Mouse (Mus musculus): ENCODE results near the gene Hspg2.

The Hspg2 gene

DNA sequence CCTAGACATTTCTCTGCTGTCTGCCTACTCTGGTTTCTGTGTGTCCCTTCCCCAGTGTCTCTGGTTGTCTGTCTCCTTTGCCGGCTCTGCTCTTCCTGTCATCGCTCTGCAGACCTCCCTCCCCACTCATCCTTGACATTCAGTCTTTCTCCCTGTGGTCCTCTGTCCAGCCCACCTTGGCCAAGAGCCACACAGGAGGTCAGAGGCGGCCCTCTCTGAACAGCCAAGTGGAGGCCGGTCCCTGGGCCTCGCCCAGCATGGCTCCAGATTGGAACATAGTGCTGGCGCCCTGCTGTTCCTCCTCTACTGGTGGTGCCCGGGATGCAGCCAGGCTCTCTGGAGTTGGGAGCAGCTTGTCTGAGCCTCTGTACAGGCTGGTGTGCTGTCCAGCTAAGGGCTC is 34.2 kb downstream of the Hspg2 start:
- DNase-seq: no peak

DNA sequence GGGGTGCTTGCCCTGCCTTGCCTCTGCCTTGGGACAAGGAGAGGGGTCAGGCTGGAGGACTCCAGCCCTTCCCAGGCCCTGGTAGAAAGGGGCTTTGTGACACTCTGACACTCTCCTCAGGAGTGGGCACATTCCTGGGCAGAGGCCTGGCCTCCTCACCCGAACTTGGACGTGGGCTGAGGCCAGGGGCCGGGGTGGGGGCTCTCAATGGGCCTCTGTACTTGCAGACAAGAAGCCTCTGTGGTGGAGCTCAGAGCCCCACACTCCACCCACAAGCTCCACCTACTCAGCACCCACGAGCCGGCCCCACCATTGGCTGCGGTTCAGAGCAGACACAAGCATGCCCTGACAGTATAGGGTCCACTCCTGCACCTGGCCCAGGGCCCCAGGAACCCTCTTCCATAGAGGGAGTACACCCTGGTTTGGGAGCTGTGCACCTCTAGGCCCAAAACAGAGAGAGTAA is 35.0 kb downstream of the Hspg2 start:
- no peak for DNase-seq

GRCm38 (mm10) chr4:137506629-137507028 is 38.1 kb downstream of the Hspg2 start:
- no peak for DNase-seq

- no peak for DNase-seq
Measured at GRCm38 (mm10) chr4:137509528-137509927, 41.0 kb downstream of the Hspg2 start.

DNA sequence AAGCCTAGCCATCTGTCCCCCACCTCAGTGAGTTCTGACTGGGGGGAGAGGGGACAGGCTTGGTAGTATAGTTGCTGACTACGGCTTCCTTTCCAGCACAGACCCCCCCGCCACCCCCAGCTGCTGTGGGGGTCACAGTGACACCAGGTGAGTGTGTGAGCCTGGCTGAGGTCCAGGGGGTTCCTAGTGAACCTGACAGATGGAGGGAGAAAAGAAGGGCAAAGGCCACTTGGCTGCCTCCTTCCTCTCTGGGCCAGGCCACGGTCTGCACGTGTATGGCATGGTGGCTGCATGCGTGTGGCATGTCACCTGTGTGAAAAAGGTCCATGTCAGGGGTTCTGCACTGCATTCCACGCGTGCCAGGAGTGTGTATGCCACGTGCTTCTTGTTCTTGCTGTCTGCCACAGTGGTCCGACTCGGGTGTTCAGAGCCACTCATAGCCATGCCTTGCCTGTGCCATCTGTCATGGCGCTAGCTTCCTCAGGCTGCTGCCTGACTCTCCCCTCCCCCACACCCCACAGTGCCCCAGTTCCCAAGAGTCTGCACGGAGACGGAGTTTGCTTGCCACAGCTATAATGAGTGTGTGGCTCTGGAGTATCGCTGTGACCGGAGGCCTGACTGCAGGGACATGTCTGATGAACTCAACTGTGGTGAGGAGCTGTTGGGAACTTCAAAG is 41.6 kb downstream of the Hspg2 start:
- DNase-seq: no peak

DNA sequence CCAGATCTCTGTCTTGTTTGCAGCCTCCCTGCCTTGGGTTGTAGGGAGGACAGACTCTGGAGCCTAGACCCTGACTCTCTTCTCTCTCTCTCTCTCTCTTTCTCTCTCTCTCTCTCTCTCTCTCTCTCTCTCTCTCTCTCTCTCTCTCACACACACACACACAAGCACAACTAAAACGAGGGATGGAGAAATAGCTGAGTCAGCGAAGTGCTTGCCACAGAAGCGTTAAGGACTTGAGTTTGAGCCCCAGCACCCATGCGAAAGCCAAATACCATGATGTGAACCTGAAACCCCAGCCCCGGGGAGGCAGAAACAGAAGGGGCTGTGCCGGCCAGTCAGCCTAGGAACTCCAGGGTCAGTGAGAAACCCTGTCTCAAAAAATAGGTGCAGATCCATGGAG is 44.3 kb downstream of the Hspg2 start:
- no peak for DNase-seq

DNA sequence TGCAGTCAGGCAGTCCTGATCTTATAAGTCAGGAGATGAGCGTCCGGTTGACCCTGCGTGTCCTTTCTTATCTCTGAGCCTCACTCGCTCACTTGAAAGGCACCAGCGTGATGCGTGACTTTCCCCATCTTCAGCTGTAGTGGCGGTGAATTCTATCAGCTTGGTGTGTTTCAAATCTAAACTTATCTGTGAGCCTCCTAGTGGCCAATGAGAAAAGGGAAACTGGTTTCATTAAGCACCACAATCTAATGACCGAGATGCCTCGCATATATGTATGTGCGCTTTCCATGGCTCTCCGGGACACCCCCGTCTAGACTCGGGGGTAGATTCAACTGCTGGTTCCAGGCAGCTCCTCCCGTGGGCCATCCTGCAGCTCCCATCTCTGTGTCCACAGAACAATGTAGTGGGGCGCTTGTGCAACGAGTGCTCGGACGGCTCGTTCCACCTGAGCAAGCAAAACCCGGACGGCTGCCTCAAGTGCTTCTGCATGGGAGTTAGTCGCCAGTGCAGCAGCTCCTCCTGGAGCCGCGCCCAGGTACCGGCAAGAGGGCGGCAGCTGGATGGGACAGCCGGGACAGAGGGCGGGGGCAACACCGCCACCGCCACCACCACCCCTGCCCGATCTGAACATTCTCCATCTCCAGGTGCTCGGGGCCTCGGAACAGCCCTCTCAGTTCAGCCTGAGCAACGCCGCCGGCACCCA is 49.6 kb downstream of the Hspg2 start:
- DNase-seq: no peak

DNA sequence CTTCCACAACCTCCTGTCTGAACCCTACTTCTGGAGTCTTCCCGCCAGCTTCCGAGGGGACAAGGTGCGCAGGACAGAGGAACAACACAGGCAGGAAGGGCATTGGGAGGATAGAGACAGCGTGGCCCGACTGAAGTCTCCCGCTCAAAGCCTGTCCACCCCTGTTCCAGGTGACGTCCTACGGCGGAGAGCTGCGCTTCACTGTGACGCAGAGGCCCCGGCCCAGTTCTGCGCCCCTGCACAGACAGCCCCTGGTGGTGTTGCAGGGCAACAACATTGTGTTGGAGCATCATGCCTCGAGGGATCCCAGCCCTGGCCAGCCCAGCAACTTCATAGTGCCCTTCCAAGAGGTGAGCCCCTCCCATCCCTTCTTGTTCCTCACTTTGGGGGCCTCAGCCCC is 50.2 kb downstream of the Hspg2 start:
- DNase-seq: no peak

DNA sequence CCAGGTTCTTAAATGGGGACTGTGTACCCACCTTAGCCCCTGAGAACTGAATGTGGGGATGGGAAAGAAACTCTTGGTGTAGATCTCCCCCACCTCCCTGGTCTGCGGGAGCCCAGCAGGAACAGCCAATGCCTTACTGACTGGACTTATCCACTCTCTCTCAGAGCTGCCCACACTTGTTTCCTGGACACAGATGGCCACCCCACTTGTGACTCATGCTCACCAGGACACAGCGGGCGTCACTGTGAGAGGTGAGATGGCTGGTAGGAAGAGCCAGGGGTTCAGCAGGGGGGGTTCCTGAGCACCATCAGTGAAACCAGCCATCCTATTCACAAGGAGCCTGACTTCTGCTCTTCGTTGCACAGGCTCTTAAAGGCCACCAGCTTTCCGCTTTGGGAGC is 51.8 kb downstream of the Hspg2 start:
- no peak for DNase-seq

DNA sequence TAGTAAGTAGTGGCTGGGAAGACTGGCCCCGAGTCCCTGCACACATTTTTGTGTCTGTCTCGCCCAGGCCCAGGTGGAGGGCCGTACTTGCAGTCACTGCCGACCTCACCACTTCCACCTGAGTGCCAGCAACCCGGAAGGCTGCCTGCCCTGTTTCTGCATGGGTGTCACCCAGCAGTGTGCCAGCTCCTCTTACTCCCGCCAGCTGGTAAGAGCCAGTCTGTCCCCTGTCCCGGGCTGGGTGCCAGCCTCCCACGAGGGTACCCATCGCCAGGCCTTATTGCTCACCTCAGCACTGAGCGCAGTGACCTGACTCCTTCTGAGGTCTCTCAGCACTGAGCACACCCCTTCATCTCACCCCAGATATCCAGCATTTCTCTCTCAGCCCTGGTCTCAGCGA is 53.4 kb downstream of the Hspg2 start:
- DNase-seq: peak; percentile 33

- no peak for DNase-seq
Measured at GRCm38 (mm10) chr4:137525426-137525825, 56.9 kb downstream of the Hspg2 start.

- peak; percentile 35 for DNase-seq
Measured at GRCm38 (mm10) chr4:137527368-137527767, 58.8 kb downstream of the Hspg2 start.

DNA sequence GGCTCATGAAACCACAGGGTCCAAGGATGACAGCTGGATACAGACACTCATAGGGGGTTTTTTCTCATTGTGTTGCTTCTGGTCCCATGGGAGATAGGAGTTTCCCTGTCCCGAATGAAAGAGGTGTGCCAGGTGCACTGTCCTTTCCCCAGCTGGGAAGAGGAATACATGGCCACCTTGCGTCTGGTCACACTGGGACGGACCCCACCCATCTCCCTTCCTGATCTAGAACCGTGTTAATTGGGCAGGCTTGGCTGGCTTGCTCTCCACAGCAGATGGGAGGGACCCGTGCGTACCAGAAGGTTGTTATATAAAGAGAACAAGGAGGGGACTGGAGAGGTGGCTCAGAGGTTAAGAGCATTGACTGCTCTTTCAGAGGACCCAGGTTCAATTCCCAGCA is 59.3 kb downstream of the Hspg2 start:
- peak; percentile 17 for DNase-seq

DNA sequence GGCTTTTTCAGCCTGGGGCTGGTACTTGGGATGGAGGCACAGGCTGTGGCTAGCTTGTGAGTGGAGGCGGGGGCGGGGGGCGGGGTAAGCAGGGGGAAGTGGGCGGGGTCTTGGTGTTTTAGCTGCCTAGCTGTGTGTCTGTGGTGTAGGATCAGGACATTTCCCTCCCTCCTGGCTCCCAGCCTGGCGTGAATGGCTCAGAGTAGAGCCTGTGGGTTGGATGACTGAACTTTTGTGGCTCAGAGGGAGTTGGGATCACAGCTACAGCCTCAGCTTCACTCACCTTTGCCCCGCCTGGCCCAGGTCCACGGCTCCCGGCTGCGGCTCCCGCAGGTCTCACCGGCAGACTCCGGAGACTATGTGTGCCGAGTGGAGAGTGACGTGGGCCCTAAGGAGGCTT is 71.8 kb downstream of the Hspg2 start:
- DNase-seq: no peak

GRCm38 (mm10) chr4:137542968-137543367 is 74.4 kb downstream of the Hspg2 start:
- DNase-seq: no peak

GRCm38 (mm10) chr4:137545568-137545967 is 77.0 kb downstream of the Hspg2 start:
- no peak for DNase-seq

DNA sequence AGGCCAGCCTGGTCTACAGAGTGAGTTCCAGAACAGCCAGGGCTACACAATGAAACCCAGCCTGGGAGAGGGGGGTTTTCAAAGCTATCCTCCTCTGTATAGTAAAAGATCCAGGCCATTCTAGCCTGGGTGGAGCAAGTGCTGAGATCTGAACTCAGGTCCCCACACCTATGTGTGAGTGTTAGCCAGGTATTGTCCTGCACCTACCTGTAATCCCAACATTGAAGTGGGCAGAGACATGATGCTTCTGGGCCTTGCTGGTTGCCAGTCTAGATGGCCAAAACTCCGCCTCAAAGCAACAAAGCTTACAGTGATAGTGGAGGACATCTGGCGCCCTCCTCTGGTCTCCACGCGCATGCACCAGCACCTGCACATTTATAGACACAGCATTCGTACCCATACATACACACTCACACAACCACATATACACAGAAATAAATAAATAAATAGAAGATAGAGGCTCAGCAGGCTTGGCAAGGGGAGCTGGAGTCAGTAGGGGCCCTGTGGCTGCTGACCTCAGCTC is 77.5 kb downstream of the Hspg2 start:
- DNase-seq: peak; percentile 71

- DNase-seq: no peak
Measured at GRCm38 (mm10) chr4:137553466-137553865, 84.9 kb downstream of the Hspg2 start.

DNA sequence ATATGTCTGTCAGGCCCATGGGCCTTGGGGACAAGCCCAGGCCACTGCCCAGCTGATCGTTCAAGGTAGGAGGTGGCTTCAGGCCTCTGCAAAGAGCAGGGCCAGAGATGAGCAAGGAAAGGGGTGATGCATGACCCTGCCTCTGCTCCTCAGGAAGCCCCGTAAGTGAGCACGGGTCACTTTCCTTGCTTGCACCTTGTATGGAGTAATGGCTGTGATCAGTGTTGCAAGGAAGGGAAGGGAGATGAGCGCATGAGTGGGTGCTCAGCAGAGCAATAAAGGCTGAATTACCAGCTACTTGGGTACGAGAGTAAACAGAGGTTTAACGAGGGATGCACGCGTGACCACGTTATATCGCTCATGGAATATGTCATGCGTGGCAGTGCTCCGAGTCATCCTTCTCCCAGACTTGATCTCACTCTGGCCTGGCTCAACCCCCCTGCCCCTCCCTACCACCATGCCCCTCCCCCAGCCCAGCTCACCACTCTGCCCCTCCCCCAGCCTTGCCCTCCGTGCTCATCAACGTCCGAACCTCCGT is 88.2 kb downstream of the Hspg2 start:
- DNase-seq: no peak

- DNase-seq: no peak
Measured at GRCm38 (mm10) chr4:137569873-137570272, 101.3 kb downstream of the Hspg2 start.

GRCm38 (mm10) chr4:137574469-137574868 is 105.9 kb downstream of the Hspg2 start, which contains the start of gene Ldlrad2:
TSS of gene Ldlrad2 (minus strand) at chr4:137574569.
- no peak for DNase-seq

DNA sequence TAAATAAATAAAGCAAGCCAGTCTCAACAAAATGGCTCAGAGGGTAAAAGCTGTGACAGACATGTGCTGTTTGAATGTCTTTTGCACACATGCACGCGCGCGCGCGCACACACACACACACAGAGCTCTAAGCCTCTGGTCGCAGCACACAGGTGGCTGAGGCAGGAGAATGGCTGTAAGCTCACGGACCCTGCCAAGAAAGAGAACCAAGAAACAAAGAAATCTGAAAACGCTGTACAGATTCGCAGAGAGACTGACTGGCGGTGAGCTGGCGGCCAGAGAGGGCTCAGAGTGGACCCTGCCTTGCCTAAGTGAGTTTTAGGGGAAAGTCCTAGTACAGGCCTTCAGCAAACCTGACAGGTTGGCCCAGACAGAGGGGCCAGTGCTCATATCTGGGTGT is 108.9 kb downstream of the Hspg2 start:
- DNase-seq: no peak

GRCm38 (mm10) chr4:137578181-137578845 is 109.7 kb downstream of the Hspg2 start:
- DNase-seq: peak; percentile 52
